ENCODE assay signal across 10 mouse cellular contexts in the genomic region with DNA sequence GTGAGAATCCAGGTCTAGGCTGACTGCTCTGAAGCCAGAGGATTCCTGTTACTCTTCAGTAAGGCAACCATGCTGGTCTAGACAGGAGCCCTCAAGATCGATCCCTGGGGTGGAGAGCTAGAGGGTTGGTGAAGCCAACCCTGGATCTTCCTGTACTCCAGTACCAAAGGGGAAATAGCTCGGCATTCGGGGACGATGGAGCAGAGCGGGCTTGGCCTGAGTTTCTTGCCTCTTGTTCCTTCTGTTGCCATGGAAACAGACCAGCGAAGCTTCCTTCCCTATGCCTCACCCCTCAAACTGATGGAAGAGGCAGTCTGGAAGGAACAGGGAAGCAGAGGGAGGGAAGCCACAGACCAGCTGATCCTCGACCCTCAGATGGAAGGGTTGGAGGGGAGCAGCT. TPM values are rescaled to one million over a fixed set of nuclear protein-coding genes. Genes with fewer than 3 reads are reported as not detected.
DNase-seq lines count a peak whose midpoint lies in the region; ATAC-seq and TF ChIP-seq lines count a peak whose summit lies in the region.
"Had no signal": no experiment of that assay in that cellular context is flagged by ENCODE, and none has a peak within 500 bp of the region (broad histone marks: within the 10 kb centered on the region; RNA-seq: fewer than 3 reads in every experiment).

No protein-coding gene starts in this region.

- peak overlapping the region; percentile 85 for H3K27ac ChIP-seq in left cerebral cortex, adult 2 months
- H3K27ac ChIP-seq in forebrain, embryonic 16.5 days (ENCODE audit: low read length): peak overlapping the region; percentile 46; the same call in 1 of the 2 replicates
- H3K27ac ChIP-seq: neural tube, embryonic 12.5 days had no signal

- no peaks in the 10 kb centered on the region for H3K36me3 ChIP-seq in forebrain, embryonic 16.5 days (ENCODE audit: control insufficient read depth, insufficient read depth)
- H3K36me3 ChIP-seq: neural tube, embryonic 12.5 days had no signal

- H3K9ac ChIP-seq in forebrain, embryonic 16.5 days (replicated peaks; ENCODE audit: low read depth, low read length): peak overlapping the region; percentile 23
- H3K9ac ChIP-seq: neural tube, embryonic 12.5 days had no signal

- peak overlapping the region; percentile 27 for H3K4me2 ChIP-seq in forebrain, embryonic 16.5 days (ENCODE audit: low read length)
- H3K4me2 ChIP-seq: neural tube, embryonic 12.5 days had no signal

- TF ChIP-seq CTCF in left cerebral cortex, adult 2 months (IDR thresholded peaks at IDR 0.05): no peak

- H3K4me3 ChIP-seq in left cerebral cortex, adult 2 months: no peak overlapping the region
- no peak overlapping the region for H3K4me3 ChIP-seq in forebrain, embryonic 16.5 days (replicated peaks; ENCODE audit: low read length)
- H3K4me3 ChIP-seq: neural tube, embryonic 12.5 days had no signal

- ATAC-seq in forebrain, embryonic 16.5 days: peak; percentile 66

- intact Hi-C loops in left cerebral cortex, adult 2 months (cut with DNase I): no loop called here
- intact Hi-C loops in left cerebral cortex, postnatal 4 days (cut with DNase I): no loop called here
- intact Hi-C loops in left cerebral cortex, postnatal 25 days (cut with DNase I): no loop called here

- DNase-seq in left cerebral cortex, adult 2 months (ENCODE audit: extremely low spot score in 1 of 2, low spot score in 2 of 2): peak; percentile 53 to 56
- DNase-seq in left cerebral cortex, postnatal 4 days: no peak
- peak; percentile 62 to 83 for DNase-seq in left cerebral cortex, postnatal 25 days (ENCODE audit: low spot score in 2 of 2)
- peak; percentile 38 to 55 for DNase-seq in right cerebral cortex, postnatal 36 days (ENCODE audit: low spot score in 2 of 2)
- no peak for DNase-seq in B cell, adult 2 months
- DNase-seq in spleen, postnatal 14 days (ENCODE audit: low spot score in 2 of 2): no peak
- no peak for DNase-seq in yolk sac, embryonic 10.5 days (ENCODE audit: low spot score)

- H3K27me3 ChIP-seq in forebrain, embryonic 16.5 days (replicated peaks; ENCODE audit: control insufficient read depth, insufficient read depth, low read length): no peaks in the 10 kb centered on the region

- peaks cover 19% of the 10 kb centered on the region for H3K4me1 ChIP-seq in forebrain, embryonic 16.5 days (replicated peaks; ENCODE audit: control insufficient read depth, insufficient read depth, low read length)

- 14% methylated on average over 7 of the region's 7 CpGs for WGBS in forebrain, embryonic 16.5 days

- H3K9me3 ChIP-seq in forebrain, embryonic 16.5 days (ENCODE audit: control insufficient read depth, low read length): no peaks in the 10 kb centered on the region
- H3K9me3 ChIP-seq: neural tube, embryonic 12.5 days had no signal

RNA-seq across cellular contexts. Expression of a gene that starts 8.3 kb away (rescaled TPM):
- 100 to 1,000 TPM; 208 to 213 TPM for total RNA-seq in left cerebral cortex, adult 2 months (2021)
- 10 to 100 TPM; 31.7 to 35.2 TPM for total RNA-seq in left cerebral cortex, postnatal 4 days (2021)
- 4.0 and 7.0 TPM in 2 replicates for polyA plus RNA-seq in forebrain, embryonic 16.5 days (2015; fragmentation: Nextera tagmentation; extraction: Ambion mirVana)
- 100 to 1,000 TPM; 199 to 208 TPM for total RNA-seq in left cerebral cortex, postnatal 25 days (2021)
- total RNA-seq: liver, adult 2 months had no signal

Comparison
In these comparisons a context has a peak if more than half of its experiments do, and no peak if none do; other contexts are left out.
1. DNase-seq: peak in left cerebral cortex, adult 2 months (2 of 2), left cerebral cortex, postnatal 25 days (2 of 2) and right cerebral cortex, postnatal 36 days (2 of 2); none in left cerebral cortex, postnatal 4 days (single experiment), B cell, adult 2 months (0 of 2), spleen, postnatal 14 days (0 of 2) and yolk sac, embryonic 10.5 days (single experiment).
2. RNA of a gene that starts 8.3 kb away (total RNA-seq): 208 to 213 TPM in left cerebral cortex, adult 2 months and 199 to 208 TPM in left cerebral cortex, postnatal 25 days; 31.7 to 35.2 TPM in left cerebral cortex, postnatal 4 days; every median in the first group is over 4 times any median in the second.